Mouse (Mus musculus) neutrophil, adult 59 days (primary cell): Measurements from ENCODE around the gene Gabpa. TPM values are rescaled to one million over a fixed set of nuclear protein-coding genes. Genes with fewer than 3 reads are reported as not detected.

Experiments used
- total RNA-seq, 2 experiments: library from RNA; stranded (reverse); gene quantifications; 1 replicate in 1 of 2; 2 replicates in 1 of 2; pipeline ENCODE4 v1.2.4; 2023

Gabpa gene
- total RNA-seq: 10 to 100 TPM; 30.6 to 33.9 TPM

GRCm38 (mm10) chr16:84834745-84835440 lies at the start of gene Gabpa:
Gene Gabpa, plus strand, starts transcription at chr16:84834925.

GRCm38 (mm10) chr16:84835441-84835822 lies 707 bp downstream of the Gabpa start, which contains the start of gene Atp5j:
Gene Atp5j, minus strand, starts transcription at chr16:84835625.

Other genes starting within 250 kb of the Gabpa start
- 10 to 100 TPM in 1 of 2 experiments, 1 to 10 TPM in 1; 9.1 to 10.5 TPM for gene Mrpl39, start 99.2 kb upstream of the Gabpa start, total RNA-seq
- gene Jam2, start 60.8 kb upstream of the Gabpa start, total RNA-seq: not detected
- gene Atp5j, start 700 bp downstream of the Gabpa start, total RNA-seq: 100 to 1,000 TPM; 121 to 125 TPM